Mouse (Mus musculus) spleen, adult 2 months (tissue): ENCODE measurements around the gene Slc15a3.

Source experiments
- CTCF ChIP-seq: fragments of 200-500 bp; IDR thresholded peaks from 2 replicates; pipeline ENCODE4 v1.5.1; 2011; ENCODE audit warnings: mild to moderate bottlenecking, inconsistent platforms; ENCODE audit not compliant: insufficient read depth, insufficient read length, insufficient replicate concordance; ENCODE audit errors: extremely low read depth
- POLR2A ChIP-seq: fragments of 200-500 bp; IDR thresholded peaks from 2 replicates; pipeline ENCODE4 v1.6.1; 2011; ENCODE audit warnings: low read depth, low read length, inconsistent platforms

GRCm38 (mm10) chr19:10900315-10900714 lies 60.8 kb downstream of the Slc15a3 start:
- no peak for TF ChIP-seq POLR2A
- TF ChIP-seq CTCF = no peak
